Mouse (Mus musculus): ENCODE data around the gene Olfr951. TPM values are rescaled to one million over a fixed set of nuclear protein-coding genes. Genes with fewer than 3 reads are reported as not detected.

Gene Olfr951
- total RNA-seq (2014; fragmentation: Nextera tagmentation) (not detected in 2 replicates), total RNA-seq (2017) (not detected in 2 replicates)

DNA sequence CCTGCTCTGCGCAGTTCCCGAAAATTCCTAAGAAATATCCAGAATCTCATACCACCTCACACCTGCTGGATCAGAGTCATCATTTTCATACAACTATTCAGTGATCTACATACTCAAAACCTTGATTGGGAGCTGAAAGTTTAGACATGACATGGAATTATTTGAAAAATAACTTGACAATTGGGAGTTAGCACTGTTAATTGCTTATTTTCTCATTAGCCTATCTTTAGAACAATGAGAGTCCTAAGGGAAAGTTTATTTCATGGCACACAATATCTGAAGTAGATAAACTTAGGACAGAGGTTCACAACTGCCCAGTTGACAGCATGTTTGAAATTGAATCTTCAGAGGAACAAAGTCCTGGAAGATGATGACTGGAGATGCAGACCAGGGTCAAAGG is at the start of gene Olfr951:
Gene Olfr951 (plus strand): TSS at position 301 of the 400 bp plus-strand sequence.
- ATAC-seq (replicated peaks; ENCODE audit: low FRiP score, low TSS enrichment, poor library complexity, severe bottlenecking) = no peak

DNA sequence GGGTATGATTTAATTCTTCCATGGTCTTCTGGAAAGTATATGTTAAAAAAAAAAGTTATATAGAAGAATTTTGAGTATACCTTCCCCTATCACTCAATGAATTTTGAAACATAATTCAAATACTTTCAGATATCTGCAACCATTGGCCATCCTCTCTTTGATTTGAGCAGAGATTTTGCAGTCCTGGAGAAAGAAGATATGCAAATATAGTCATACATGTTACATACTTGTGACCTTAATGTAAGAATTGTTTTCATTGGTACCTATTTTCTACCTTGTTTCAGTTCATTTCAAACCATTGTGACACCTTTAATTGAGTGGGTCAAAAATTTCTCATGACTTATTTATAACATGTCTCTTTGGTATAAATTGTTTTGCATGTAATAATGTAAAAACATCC is 39.8 kb downstream of the Olfr951 start, which contains the start of gene Olfr952:
Gene Olfr952 (minus strand): TSS at position 101 of the 400 bp plus-strand sequence.
- ATAC-seq (replicated peaks; ENCODE audit: low FRiP score, low TSS enrichment, poor library complexity, severe bottlenecking) = no peak

Other genes with a start within 250 kb of the Olfr951 start
- not detected in 2 replicates for gene Olfr943, start 221.1 kb upstream of the Olfr951 start, total RNA-seq (2014; fragmentation: Nextera tagmentation)
- not detected in 2 replicates for gene Olfr943, start 221.1 kb upstream of the Olfr951 start, total RNA-seq (2017)
- gene Olfr944, start 185.5 kb upstream of the Olfr951 start, total RNA-seq (2014; fragmentation: Nextera tagmentation) = not detected in 2 replicates
- not detected in 2 replicates for gene Olfr944, start 185.5 kb upstream of the Olfr951 start, total RNA-seq (2017)
- gene Olfr1537, start 137.4 kb upstream of the Olfr951 start, total RNA-seq (2014; fragmentation: Nextera tagmentation) = not detected in 2 replicates
- not detected in 2 replicates for gene Olfr1537, start 137.4 kb upstream of the Olfr951 start, total RNA-seq (2017)
- not detected in 2 replicates for gene Olfr945, start 110.6 kb upstream of the Olfr951 start, total RNA-seq (2014; fragmentation: Nextera tagmentation)
- not detected in 2 replicates for gene Olfr945, start 110.6 kb upstream of the Olfr951 start, total RNA-seq (2017)
- gene Olfr948, start 61.4 kb upstream of the Olfr951 start, total RNA-seq (2014; fragmentation: Nextera tagmentation) = not detected in 2 replicates
- gene Olfr948, start 61.4 kb upstream of the Olfr951 start, total RNA-seq (2017) = not detected in 2 replicates
- gene Olfr952, start 39.7 kb downstream of the Olfr951 start, total RNA-seq (2014; fragmentation: Nextera tagmentation) = not detected in 2 replicates
- gene Olfr952, start 39.7 kb downstream of the Olfr951 start, total RNA-seq (2017) = not detected in 2 replicates
- gene Olfr954, start 69.3 kb downstream of the Olfr951 start, total RNA-seq (2014; fragmentation: Nextera tagmentation) = not detected in 2 replicates
- gene Olfr954, start 69.3 kb downstream of the Olfr951 start, total RNA-seq (2017) = not detected in 2 replicates
- gene Olfr955, start 84.5 kb downstream of the Olfr951 start, total RNA-seq (2014; fragmentation: Nextera tagmentation) = not detected in 2 replicates
- not detected in 2 replicates for gene Olfr955, start 84.5 kb downstream of the Olfr951 start, total RNA-seq (2017)
- gene Olfr44, start 106.6 kb downstream of the Olfr951 start, total RNA-seq (2014; fragmentation: Nextera tagmentation) = not detected in 2 replicates
- gene Olfr44, start 106.6 kb downstream of the Olfr951 start, total RNA-seq (2017) = not detected in 2 replicates
- gene Olfr957, start 128.4 kb downstream of the Olfr951 start, total RNA-seq (2014; fragmentation: Nextera tagmentation) = not detected in 2 replicates
- not detected in 2 replicates for gene Olfr957, start 128.4 kb downstream of the Olfr951 start, total RNA-seq (2017)
- not detected in 2 replicates for gene Olfr958, start 166.6 kb downstream of the Olfr951 start, total RNA-seq (2014; fragmentation: Nextera tagmentation)
- not detected in 2 replicates for gene Olfr958, start 166.6 kb downstream of the Olfr951 start, total RNA-seq (2017)
- gene Olfr959, start 188.2 kb downstream of the Olfr951 start, total RNA-seq (2014; fragmentation: Nextera tagmentation) = not detected in 2 replicates
- not detected in 2 replicates for gene Olfr959, start 188.2 kb downstream of the Olfr951 start, total RNA-seq (2017)
- gene AW551984, start 217.0 kb downstream of the Olfr951 start, total RNA-seq (2014; fragmentation: Nextera tagmentation) = not detected in 2 replicates
- gene AW551984, start 217.0 kb downstream of the Olfr951 start, total RNA-seq (2017) = not detected in 2 replicates
- gene Olfr148, start 223.2 kb downstream of the Olfr951 start, total RNA-seq (2014; fragmentation: Nextera tagmentation) = not detected in 2 replicates
- gene Olfr148, start 223.2 kb downstream of the Olfr951 start, total RNA-seq (2017) = not detected in 2 replicates
- gene Olfr960, start 234.0 kb downstream of the Olfr951 start, total RNA-seq (2014; fragmentation: Nextera tagmentation) = not detected in 2 replicates
- gene Olfr960, start 234.0 kb downstream of the Olfr951 start, total RNA-seq (2017) = not detected in 2 replicates